Comparison of ENCODE assay signal across 9 mouse cellular contexts in the genomic region with DNA sequence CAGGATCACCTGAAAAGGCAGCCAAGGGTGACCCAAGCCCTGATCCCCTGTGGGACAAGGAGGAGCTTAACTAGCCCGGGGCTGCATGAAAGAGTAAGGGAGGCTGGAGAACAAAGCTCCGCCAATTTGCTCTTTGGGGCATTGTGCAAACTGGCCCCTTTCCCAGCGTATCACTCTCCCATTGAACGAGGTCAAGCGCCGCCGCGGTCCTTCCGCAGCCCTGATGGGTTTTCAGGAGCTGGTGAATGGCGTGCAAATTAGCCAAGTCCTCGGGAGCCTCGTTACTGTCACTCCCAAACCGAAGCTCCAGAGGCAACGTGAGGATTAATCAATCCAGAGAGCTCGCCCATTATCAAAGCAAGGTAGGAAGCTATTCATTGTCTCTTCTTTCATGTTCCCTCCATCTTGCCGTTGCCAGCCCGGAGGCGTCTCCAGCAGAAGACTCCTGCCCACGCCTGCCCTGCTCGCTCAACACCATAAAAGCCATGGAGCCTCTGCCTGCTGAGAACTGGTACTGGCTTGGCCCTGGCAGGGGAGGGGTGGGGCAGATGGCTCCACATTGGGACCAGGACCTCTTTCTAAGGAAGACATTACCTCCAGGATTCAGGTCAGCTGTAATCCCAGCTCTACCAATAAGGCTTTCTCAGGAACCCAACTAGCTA.
A peak's percentile ranks its signal among the peaks of the same experiment; 100 is the strongest.
DNase-seq lines count a peak whose midpoint lies in the region; ATAC-seq lines count a peak whose summit lies in the region.
"Had no signal": no experiment of that assay in that cellular context is flagged by ENCODE, and none has a peak within 500 bp of the region (broad histone marks: within the 10 kb centered on the region; RNA-seq: fewer than 3 reads in every experiment).

No protein-coding gene starts in this region.

- no peak overlapping the region for H3K9ac ChIP-seq in hindbrain, embryonic 14.5 days
- no peak overlapping the region for H3K9ac ChIP-seq in midbrain, embryonic 15.5 days
- H3K9ac ChIP-seq: liver, embryonic 15.5 days had no signal

- peaks cover 34% of the 10 kb centered on the region for H3K27me3 ChIP-seq in hindbrain, embryonic 14.5 days (ENCODE audit: control insufficient read depth, insufficient read depth, low read length)
- H3K27me3 ChIP-seq in midbrain, embryonic 15.5 days (replicated peaks) = peaks cover 30% of the 10 kb centered on the region

- peak overlapping the region; percentile 16; the same call in 1 of the 2 replicates for H3K27ac ChIP-seq in hindbrain, embryonic 14.5 days
- peak overlapping the region; percentile 26; the same call in 1 of the 2 replicates for H3K27ac ChIP-seq in midbrain, embryonic 15.5 days
- H3K27ac ChIP-seq: liver, embryonic 15.5 days had no signal

- no peaks in the 10 kb centered on the region for H3K36me3 ChIP-seq in hindbrain, embryonic 14.5 days (replicated peaks; ENCODE audit: control insufficient read depth, insufficient read depth)
- H3K36me3 ChIP-seq in midbrain, embryonic 15.5 days (replicated peaks) = no peaks in the 10 kb centered on the region
- H3K36me3 ChIP-seq: liver, embryonic 15.5 days had no signal

- ATAC-seq in hindbrain, embryonic 14.5 days (ENCODE audit: low FRiP score) = peak; percentile 21; the same call in 1 of the 2 replicates
- ATAC-seq in midbrain, embryonic 15.5 days (replicated peaks) = peak; percentile 29; the same call in 1 of the 2 replicates

- 3% methylated on average over 20 of the region's 20 CpGs for WGBS in hindbrain, embryonic 14.5 days
- WGBS in midbrain, embryonic 15.5 days = 4% methylated on average over 20 of the region's 20 CpGs

- H3K9me3 ChIP-seq in hindbrain, embryonic 14.5 days (ENCODE audit: control insufficient read depth, low read length) = no peaks in the 10 kb centered on the region
- no peaks in the 10 kb centered on the region for H3K9me3 ChIP-seq in midbrain, embryonic 15.5 days
- H3K9me3 ChIP-seq: liver, embryonic 15.5 days had no signal

- no peak overlapping the region for H3K4me3 ChIP-seq in hindbrain, embryonic 14.5 days (replicated peaks; ENCODE audit: low read length)
- no peak overlapping the region for H3K4me3 ChIP-seq in midbrain, embryonic 15.5 days
- H3K4me3 ChIP-seq: liver, embryonic 15.5 days had no signal

- H3K4me1 ChIP-seq in hindbrain, embryonic 14.5 days (replicated peaks; ENCODE audit: control insufficient read depth, insufficient read depth, low read length) = peaks cover 26% of the 10 kb centered on the region
- H3K4me1 ChIP-seq in midbrain, embryonic 15.5 days = peaks cover 31% of the 10 kb centered on the region

- peak overlapping the region; percentile 32 for H3K4me2 ChIP-seq in hindbrain, embryonic 14.5 days (replicated peaks)
- peak overlapping the region; percentile 31 for H3K4me2 ChIP-seq in midbrain, embryonic 15.5 days
- H3K4me2 ChIP-seq: liver, embryonic 15.5 days had no signal

- DNase-seq in ES-CJ7 (ENCODE audit: low read depth, low spot score) (peak; percentile 9), liver (no peak)
- peak; percentile 73 for DNase-seq in embryo, embryonic 10 days (ENCODE audit: low spot score)
- peak; percentile 65 for DNase-seq in hindbrain, embryonic 14.5 days (ENCODE audit: low spot score)
- DNase-seq in urinary bladder, adult 2 months (ENCODE audit: low spot score) = no peak
- no peak for DNase-seq in urinary bladder, adult 18-20 months (ENCODE audit: low spot score in 2 of 2)
- no peak for DNase-seq in thymus, postnatal 25 days

Comparison
In these comparisons a context has a peak if more than half of its experiments do, and no peak if none do; other contexts are left out.
1. DNase-seq: peak in ES-CJ7 (single experiment), embryo, embryonic 10 days (single experiment) and hindbrain, embryonic 14.5 days (single experiment); none in urinary bladder, adult 2 months (single experiment), urinary bladder, adult 18-20 months (0 of 2), liver (single experiment) and thymus, postnatal 25 days (single experiment).